Mouse (Mus musculus): Measurements from ENCODE around the gene Lrrc32. TPM values are rescaled to one million over a fixed set of nuclear protein-coding genes. Genes with fewer than 3 reads are reported as not detected.

The Lrrc32 gene
- polyA plus RNA-seq, 1 experiment from 2014 or later, result 13.0 TPM

DNA sequence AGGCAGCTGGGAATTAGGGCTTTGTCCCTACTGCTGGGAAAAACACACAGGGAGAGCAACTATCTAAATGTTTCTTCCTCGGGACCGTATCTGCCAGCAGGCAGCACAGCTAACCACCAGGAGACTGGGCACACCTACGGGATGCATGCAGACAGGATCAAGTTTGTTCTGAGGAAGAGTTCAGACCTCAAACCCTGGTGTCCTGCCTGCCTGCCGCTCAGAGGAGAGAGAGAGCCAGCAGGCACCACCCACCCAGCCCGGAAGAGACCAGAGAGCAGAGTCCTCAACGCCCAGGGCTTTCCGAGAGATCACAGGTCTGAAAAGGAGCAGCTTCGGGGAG is 5.8 kb upstream of the Lrrc32 start:
- DNase-seq (ENCODE audit: low spot score), result peak; percentile 59
- Histone ChIP-seq H3K4me2 (ENCODE audit: low read length) (0 out of 2 replicates have a peak overlapping the region, but pooled peaks have one; percentile 2), H3K9me3 (ENCODE audit: control insufficient read depth, low read length) (no peaks in the 10 kb centered on the region), H3K27me3 (replicated peaks; ENCODE audit: control insufficient read depth, insufficient read depth, low read length) (0 out of 2 replicates have a peak, but pooled peaks cover 4% of the 10 kb centered on the region), H3K27ac (ENCODE audit: low read depth) (peak overlapping the region; percentile 60), H3K36me3 (ENCODE audit: control insufficient read depth, insufficient read depth, low read length) (no peaks in the 10 kb centered on the region), H3K4me3 (ENCODE audit: low read depth, low read length) (no peak overlapping the region), H3K9ac (ENCODE audit: low read length) (peak overlapping the region; percentile 23; the same call in 1 of the 2 replicates), H3K4me1 (replicated peaks; ENCODE audit: control insufficient read depth, insufficient read depth, low read length) (peaks cover 22% of the 10 kb centered on the region)
- no peak for ATAC-seq (replicated peaks; ENCODE audit: low FRiP score, low TSS enrichment, low read depth)
- WGBS, result 17% methylated on average over 8 of the region's 8 CpGs

GRCm38 (mm10) chr7:98484878-98485277 is 4.2 kb upstream of the Lrrc32 start:
- no peak for ATAC-seq (replicated peaks; ENCODE audit: low FRiP score, low TSS enrichment, low read depth)
- 0 out of 2 replicates have a peak, but pooled peaks cover 4% of the 10 kb centered on the region for H3K27me3 ChIP-seq (replicated peaks; ENCODE audit: control insufficient read depth, insufficient read depth, low read length)
- peaks cover 29% of the 10 kb centered on the region for H3K4me1 ChIP-seq (replicated peaks; ENCODE audit: control insufficient read depth, insufficient read depth, low read length)
- no peak for DNase-seq (ENCODE audit: low spot score)
- WGBS, result 84% methylated on average over 3 of the region's 3 CpGs
- H3K36me3 ChIP-seq (ENCODE audit: control insufficient read depth, insufficient read depth, low read length), result no peaks in the 10 kb centered on the region
- H3K9me3 ChIP-seq (ENCODE audit: control insufficient read depth, low read length), result no peaks in the 10 kb centered on the region
- H3K27ac ChIP-seq (ENCODE audit: low read depth), result no peak overlapping the region
- H3K9ac ChIP-seq (ENCODE audit: low read length), result no peak overlapping the region
- no peak overlapping the region for H3K4me2 ChIP-seq (ENCODE audit: low read length)
- H3K4me3 ChIP-seq (ENCODE audit: low read depth, low read length), result no peak overlapping the region

GRCm38 (mm10) chr7:98485508-98485907 is 3.6 kb upstream of the Lrrc32 start:
- no peaks in the 10 kb centered on the region for H3K9me3 ChIP-seq (ENCODE audit: control insufficient read depth, low read length)
- H3K36me3 ChIP-seq (ENCODE audit: control insufficient read depth, insufficient read depth, low read length), result no peaks in the 10 kb centered on the region
- H3K9ac ChIP-seq (ENCODE audit: low read length), result no peak overlapping the region
- peaks cover 29% of the 10 kb centered on the region for H3K4me1 ChIP-seq (replicated peaks; ENCODE audit: control insufficient read depth, insufficient read depth, low read length)
- 77% methylated on average over 4 of the region's 4 CpGs for WGBS
- H3K27me3 ChIP-seq (replicated peaks; ENCODE audit: control insufficient read depth, insufficient read depth, low read length), result no peaks in the 10 kb centered on the region
- H3K27ac ChIP-seq (ENCODE audit: low read depth), result no peak overlapping the region
- ATAC-seq (replicated peaks; ENCODE audit: low FRiP score, low TSS enrichment, low read depth), result no peak
- H3K4me3 ChIP-seq (ENCODE audit: low read depth, low read length), result no peak overlapping the region
- no peak for DNase-seq (ENCODE audit: low spot score)
- H3K4me2 ChIP-seq (ENCODE audit: low read length), result no peak overlapping the region

GRCm38 (mm10) chr7:98486471-98486917 is 2.6 kb upstream of the Lrrc32 start:
- 43% methylated on average over 7 of the region's 7 CpGs for WGBS
- H3K27ac ChIP-seq (ENCODE audit: low read depth), result no peak overlapping the region
- H3K9me3 ChIP-seq (ENCODE audit: control insufficient read depth, low read length), result no peaks in the 10 kb centered on the region
- no peak overlapping the region for H3K4me3 ChIP-seq (ENCODE audit: low read depth, low read length)
- H3K36me3 ChIP-seq (ENCODE audit: control insufficient read depth, insufficient read depth, low read length), result no peaks in the 10 kb centered on the region
- H3K9ac ChIP-seq (ENCODE audit: low read length), result no peak overlapping the region
- no peak for DNase-seq (ENCODE audit: low spot score)
- no peaks in the 10 kb centered on the region for H3K27me3 ChIP-seq (replicated peaks; ENCODE audit: control insufficient read depth, insufficient read depth, low read length)
- H3K4me2 ChIP-seq (ENCODE audit: low read length), result no peak overlapping the region
- ATAC-seq (replicated peaks; ENCODE audit: low FRiP score, low TSS enrichment, low read depth), result no peak
- H3K4me1 ChIP-seq (replicated peaks; ENCODE audit: control insufficient read depth, insufficient read depth, low read length), result peaks cover 30% of the 10 kb centered on the region

- Histone ChIP-seq H3K27ac (ENCODE audit: low read depth) (no peak overlapping the region), H3K4me2 (ENCODE audit: low read length) (no peak overlapping the region), H3K4me3 (ENCODE audit: low read depth, low read length) (no peak overlapping the region), H3K4me1 (replicated peaks; ENCODE audit: control insufficient read depth, insufficient read depth, low read length) (peaks cover 32% of the 10 kb centered on the region), H3K36me3 (ENCODE audit: control insufficient read depth, insufficient read depth, low read length) (no peaks in the 10 kb centered on the region), H3K27me3 (replicated peaks; ENCODE audit: control insufficient read depth, insufficient read depth, low read length) (no peaks in the 10 kb centered on the region), H3K9me3 (ENCODE audit: control insufficient read depth, low read length) (no peaks in the 10 kb centered on the region), H3K9ac (ENCODE audit: low read length) (no peak overlapping the region)
- 88% methylated on average over 11 of the region's 11 CpGs for WGBS
- ATAC-seq (replicated peaks; ENCODE audit: low FRiP score, low TSS enrichment, low read depth) (no peak), DNase-seq (ENCODE audit: low spot score) (no peak)
Measured at GRCm38 (mm10) chr7:98487202-98487980, 1.7 kb upstream of the Lrrc32 start.

DNA sequence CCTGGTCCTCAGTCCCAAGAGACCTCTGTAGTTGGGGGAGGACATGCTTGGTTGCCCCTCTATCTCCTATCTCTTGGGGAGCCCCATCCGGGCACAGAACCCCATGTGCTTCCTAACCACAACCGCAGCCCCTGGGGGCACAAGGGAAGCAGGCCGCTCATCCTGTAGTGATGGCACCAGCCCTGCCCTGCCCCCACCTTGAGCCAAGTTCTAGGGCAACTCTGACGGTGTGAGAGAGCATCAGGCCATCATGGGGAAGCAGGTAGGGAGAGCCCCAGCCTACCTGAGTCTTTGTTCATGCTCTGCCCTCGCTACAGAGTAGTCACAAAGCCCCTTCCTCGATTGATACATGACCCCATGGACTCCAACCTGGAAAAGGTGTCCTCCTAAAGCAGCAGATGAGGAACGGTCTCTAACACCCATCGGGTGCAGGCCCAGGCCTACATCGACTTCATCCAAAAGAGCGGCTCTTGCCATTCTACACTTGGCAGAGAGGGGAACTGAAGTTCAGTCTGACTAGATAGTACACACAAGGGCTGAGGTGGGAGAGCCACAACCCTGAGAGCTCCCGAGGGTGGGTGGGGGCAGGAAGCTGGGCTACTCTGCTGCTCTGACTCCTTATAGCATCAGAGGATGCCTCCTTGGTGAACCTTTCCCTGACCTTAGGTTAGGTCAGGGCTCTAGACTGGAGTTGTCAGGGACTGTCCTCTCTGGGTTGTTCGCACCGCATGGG is 519 bp upstream of the Lrrc32 start:
- ATAC-seq (replicated peaks; ENCODE audit: low FRiP score, low TSS enrichment, low read depth) (no peak), DNase-seq (ENCODE audit: low spot score) (no peak)
- H3K9ac ChIP-seq (ENCODE audit: low read length), result no peak overlapping the region
- no peaks in the 10 kb centered on the region for H3K27me3 ChIP-seq (replicated peaks; ENCODE audit: control insufficient read depth, insufficient read depth, low read length)
- peak overlapping the region; percentile 72; the same call in 1 of the 2 replicates for H3K4me2 ChIP-seq (ENCODE audit: low read length)
- H3K9me3 ChIP-seq (ENCODE audit: control insufficient read depth, low read length), result no peaks in the 10 kb centered on the region
- peaks cover 21% of the 10 kb centered on the region for H3K4me1 ChIP-seq (replicated peaks; ENCODE audit: control insufficient read depth, insufficient read depth, low read length)
- no peak overlapping the region for H3K4me3 ChIP-seq (ENCODE audit: low read depth, low read length)
- no peaks in the 10 kb centered on the region for H3K36me3 ChIP-seq (ENCODE audit: control insufficient read depth, insufficient read depth, low read length)
- WGBS, result 88% methylated on average over 13 of the region's 13 CpGs
- H3K27ac ChIP-seq (ENCODE audit: low read depth), result no peak overlapping the region

DNA sequence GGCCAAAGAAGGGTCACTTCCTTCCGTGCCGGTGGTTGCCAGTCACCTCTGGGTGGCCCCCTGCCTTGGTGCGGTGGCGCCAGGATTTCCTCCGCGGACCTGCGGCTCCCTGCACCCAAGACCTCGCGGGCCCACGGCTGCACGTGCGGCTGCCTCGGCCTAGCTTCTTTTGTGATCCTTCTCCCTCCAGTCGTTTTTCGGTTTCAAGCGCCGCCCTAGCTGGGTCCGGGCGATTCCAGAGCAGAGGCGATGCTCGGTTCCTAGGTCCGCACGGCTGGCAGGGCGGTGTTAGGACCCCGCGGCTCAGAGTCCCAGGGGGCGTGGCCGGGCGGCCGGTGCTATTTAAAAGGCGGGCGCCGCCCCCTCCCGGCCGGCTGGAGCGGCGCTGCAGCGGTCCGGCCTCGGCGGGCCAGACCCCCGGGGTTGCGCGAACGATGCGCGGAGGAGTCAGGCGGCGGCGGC is 571 bp downstream of the Lrrc32 start:
- peak overlapping the region; percentile 40 for H3K9ac ChIP-seq (ENCODE audit: low read length)
- no peaks in the 10 kb centered on the region for H3K36me3 ChIP-seq (ENCODE audit: control insufficient read depth, insufficient read depth, low read length)
- H3K27me3 ChIP-seq (replicated peaks; ENCODE audit: control insufficient read depth, insufficient read depth, low read length), result no peaks in the 10 kb centered on the region
- ATAC-seq (replicated peaks; ENCODE audit: low FRiP score, low TSS enrichment, low read depth), result peak; percentile 91
- WGBS, result under 1% methylated on average over 49 of the region's 50 CpGs
- DNase-seq (ENCODE audit: low spot score), result peak; percentile 89
- peak overlapping the region; percentile 41 for H3K4me3 ChIP-seq (ENCODE audit: low read depth, low read length)
- H3K27ac ChIP-seq (ENCODE audit: low read depth), result no peak overlapping the region
- H3K4me2 ChIP-seq (ENCODE audit: low read length), result peak overlapping the region; percentile 72
- H3K4me1 ChIP-seq (replicated peaks; ENCODE audit: control insufficient read depth, insufficient read depth, low read length), result peaks cover 20% of the 10 kb centered on the region
- no peaks in the 10 kb centered on the region for H3K9me3 ChIP-seq (ENCODE audit: control insufficient read depth, low read length)

DNA sequence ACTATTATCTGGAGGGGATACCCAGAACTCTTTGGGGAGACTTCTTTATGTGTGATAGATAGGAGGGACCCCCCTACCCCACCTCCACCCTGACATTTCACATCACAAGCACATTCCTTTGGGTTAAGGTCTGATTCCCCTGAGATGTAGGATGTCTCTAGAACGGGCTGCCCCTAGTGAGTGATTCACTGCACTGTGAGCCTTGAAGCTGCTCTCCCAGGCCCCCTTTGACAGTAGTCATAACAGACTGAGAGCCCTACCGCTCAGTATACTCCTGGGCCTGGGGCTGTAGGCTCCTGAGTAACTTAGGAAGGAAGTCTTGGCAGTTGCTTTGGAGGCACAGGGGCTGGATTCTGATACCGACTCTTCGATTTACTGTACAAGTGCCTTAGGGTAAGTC is 1.2 kb downstream of the Lrrc32 start:
- peak; percentile 57 for DNase-seq (ENCODE audit: low spot score)
- Histone ChIP-seq H3K27me3 (replicated peaks; ENCODE audit: control insufficient read depth, insufficient read depth, low read length) (no peaks in the 10 kb centered on the region), H3K4me2 (ENCODE audit: low read length) (peak overlapping the region; percentile 72), H3K9me3 (ENCODE audit: control insufficient read depth, low read length) (no peaks in the 10 kb centered on the region), H3K4me1 (replicated peaks; ENCODE audit: control insufficient read depth, insufficient read depth, low read length) (peaks cover 20% of the 10 kb centered on the region), H3K36me3 (ENCODE audit: control insufficient read depth, insufficient read depth, low read length) (0 out of 2 replicates have a peak, but pooled peaks cover 5% of the 10 kb centered on the region), H3K4me3 (ENCODE audit: low read depth, low read length) (peak overlapping the region; percentile 41), H3K9ac (ENCODE audit: low read length) (peak overlapping the region; percentile 40; the same call in 1 of the 2 replicates), H3K27ac (ENCODE audit: low read depth) (no peak overlapping the region)
- WGBS, result 48% methylated on average over 4 of the region's 4 CpGs
- no peak for ATAC-seq (replicated peaks; ENCODE audit: low FRiP score, low TSS enrichment, low read depth)

All from intestine, embryonic 14.5 days (tissue).